Mouse (Mus musculus) neutrophil, adult 83 days (primary cell): Measurements from ENCODE around the gene Pacsin3. TPM values are rescaled to one million over a fixed set of nuclear protein-coding genes. Genes with fewer than 3 reads are reported as not detected.

Source experiments
- total RNA-seq, 2 experiments: library from RNA; stranded (reverse); gene quantifications; one replicate each; pipeline ENCODE4 v1.2.4; 2023

Pacsin3 gene
- under 1 TPM in 1 of 2 experiments, not detected in 1; 0.92 TPM for total RNA-seq

GRCm38 (mm10) chr2:91255661-91256150 is at the start of gene Pacsin3:
Gene Pacsin3, plus strand, starts transcription at chr2:91255954.

GRCm38 (mm10) chr2:91236601-91237510 is 18.9 kb upstream of the Pacsin3 start, which contains the start of gene Ddb2:
Gene Ddb2, minus strand, starts transcription at chr2:91236982.

GRCm38 (mm10) chr2:91264711-91265681 is 9.2 kb downstream of the Pacsin3 start, which contains the start of gene Arfgap2:
Gene Arfgap2, plus strand, starts transcription at chr2:91264974.

Other genes starting within 250 kb of the Pacsin3 start
- gene Rapsn, start 220.3 kb upstream of the Pacsin3 start, total RNA-seq, result under 1 TPM in 1 of 2 experiments, not detected in 1; 0.46 TPM
- 100 to 1,000 TPM in 1 of 2 experiments, 10 to 100 TPM in 1; 96.4 to 105 TPM for gene Psmc3, start 201.9 kb upstream of the Pacsin3 start, total RNA-seq
- 10 to 100 TPM; 13.3 to 20.9 TPM for gene Slc39a13, start 185.5 kb upstream of the Pacsin3 start, total RNA-seq
- 100 to 1,000 TPM; 437 to 465 TPM for gene Spi1, start 173.6 kb upstream of the Pacsin3 start, total RNA-seq
- gene Mybpc3, start 137.8 kb upstream of the Pacsin3 start, total RNA-seq, result 1 to 10 TPM; 1.2 to 1.3 TPM
- gene Madd, start 72.1 kb upstream of the Pacsin3 start, total RNA-seq, result 10 to 100 TPM; 55.0 to 72.3 TPM
- 1 to 10 TPM in 1 of 2 experiments, under 1 TPM in 1; 0.75 to 1.4 TPM for gene Nr1h3, start 53.1 kb upstream of the Pacsin3 start, total RNA-seq
- gene Acp2, start 53.1 kb upstream of the Pacsin3 start, total RNA-seq, result 10 to 100 TPM; 12.6 to 16.1 TPM
- 10 to 100 TPM; 11.9 TPM for gene Ddb2, start 19.0 kb upstream of the Pacsin3 start, total RNA-seq
- 10 to 100 TPM; 63.1 to 74.2 TPM for gene Arfgap2, start 9.0 kb downstream of the Pacsin3 start, total RNA-seq
- 1 to 10 TPM; 3.9 to 5.3 TPM for gene 1110051M20Rik, start 188.8 kb downstream of the Pacsin3 start, total RNA-seq
- gene Lrp4, start 201.6 kb downstream of the Pacsin3 start, total RNA-seq, result 1 to 10 TPM; 4.9 to 6.4 TPM